Comparison of ENCODE assay signal across 8 mouse cellular contexts in genomic region chr5:23385136-23385535, GRCm38 (mm10). TPM values are rescaled to one million over a fixed set of nuclear protein-coding genes. Genes with fewer than 3 reads are reported as not detected.
DNase-seq lines count a peak whose midpoint lies in the region; ATAC-seq and TF ChIP-seq lines count a peak whose summit lies in the region.
"Had no signal": no experiment of that assay in that cellular context is flagged by ENCODE, and none has a peak within 500 bp of the region (broad histone marks: within the 10 kb centered on the region; RNA-seq: fewer than 3 reads in every experiment).

No protein-coding gene starts in this region.

- H3K4me3 ChIP-seq in liver, adult 2 months (ENCODE audit: insufficient read depth, low read depth, low read length): no peak overlapping the region
- no peak overlapping the region for H3K4me3 ChIP-seq in liver, embryonic 12.5 days
- H3K4me3 ChIP-seq in stomach, postnatal 0 days (ENCODE audit: low read depth, low read length): no peak overlapping the region

- H3K9me3 ChIP-seq in liver, embryonic 12.5 days (replicated peaks): no peaks in the 10 kb centered on the region
- no peaks in the 10 kb centered on the region for H3K9me3 ChIP-seq in stomach, postnatal 0 days (ENCODE audit: control insufficient read depth, low read length)

- H3K4me2 ChIP-seq in liver, embryonic 12.5 days: no peak overlapping the region
- no peak overlapping the region for H3K4me2 ChIP-seq in stomach, postnatal 0 days (replicated peaks; ENCODE audit: low read depth)

- TF ChIP-seq EP300 in stomach, postnatal 0 days (optimal IDR thresholded peaks at IDR 0.05): no peak

- TF ChIP-seq CTCF in liver, adult 2 months (IDR thresholded peaks at IDR 0.05; ENCODE audit: low read depth, low read length): peak; percentile 38
- TF ChIP-seq CTCF in stomach, postnatal 0 days (IDR thresholded peaks at IDR 0.05; ENCODE audit: low read depth): peak; percentile 65

- H3K36me3 ChIP-seq in liver, adult 2 months (ENCODE audit: control insufficient read depth, insufficient read depth, low read length): no peaks in the 10 kb centered on the region
- H3K36me3 ChIP-seq in liver, embryonic 12.5 days: no peaks in the 10 kb centered on the region
- no peaks in the 10 kb centered on the region for H3K36me3 ChIP-seq in stomach, postnatal 0 days (ENCODE audit: control insufficient read depth, insufficient read depth, low read length)

- H3K27me3 ChIP-seq in liver, adult 2 months (ENCODE audit: control insufficient read depth, insufficient read depth, low read length): no peaks in the 10 kb centered on the region
- H3K27me3 ChIP-seq in liver, embryonic 12.5 days (replicated peaks): peaks cover 8% of the 10 kb centered on the region; the same call in 1 of the 2 replicates
- H3K27me3 ChIP-seq in stomach, postnatal 0 days (ENCODE audit: control insufficient read depth, insufficient read depth, low read length): no peaks in the 10 kb centered on the region

- no peaks in the 10 kb centered on the region for H3K79me2 ChIP-seq in liver, adult 2 months (ENCODE audit: control insufficient read depth, insufficient read depth, low read length)

- H3K4me1 ChIP-seq in liver, adult 2 months (ENCODE audit: control insufficient read depth, insufficient read depth, low read length): no peaks in the 10 kb centered on the region; the same call in 1 of the 2 replicates
- H3K4me1 ChIP-seq in liver, embryonic 12.5 days: peaks cover 14% of the 10 kb centered on the region
- H3K4me1 ChIP-seq in stomach, postnatal 0 days (replicated peaks; ENCODE audit: control insufficient read depth, insufficient read depth): peaks cover 2% of the 10 kb centered on the region; the same call in 1 of the 2 replicates

- WGBS in liver, adult 2 months: 74% methylated on average over 1 of the region's 1 CpGs
- WGBS in liver, embryonic 12.5 days (ENCODE audit: insufficient replicate concordance): 76% methylated on average over 1 of the region's 1 CpGs
- 73% methylated on average over 1 of the region's 1 CpGs for WGBS in stomach, postnatal 0 days

- no peak for DNase-seq in liver, adult 2 months (ENCODE audit: extremely low read depth, low read depth, low spot score)
- DNase-seq in MN1 (ENCODE audit: low spot score): peak; percentile 18
- DNase-seq in induced T-regulatory cell, adult 2 months (ENCODE audit: low read depth): peak; percentile 71
- no peak for DNase-seq in stomach, postnatal 0 days (ENCODE audit: low spot score)
- no peak for DNase-seq in cerebellum, adult 8-10 months
- DNase-seq: adrenal gland, postnatal 25 days had no signal

- TF ChIP-seq POLR2A in liver, adult 2 months (IDR thresholded peaks at IDR 0.05; ENCODE audit: extremely low read depth, insufficient read depth, low read length): no peak

- H3K27ac ChIP-seq in liver, adult 2 months (replicated peaks; ENCODE audit: insufficient read depth, low read depth, low read length): no peak overlapping the region
- no peak overlapping the region for H3K27ac ChIP-seq in liver, embryonic 12.5 days
- no peak overlapping the region for H3K27ac ChIP-seq in stomach, postnatal 0 days (replicated peaks)

- H3K9ac ChIP-seq in liver, adult 2 months (ENCODE audit: low read depth, low read length): no peak overlapping the region
- H3K9ac ChIP-seq in liver, embryonic 12.5 days: no peak overlapping the region
- H3K9ac ChIP-seq in stomach, postnatal 0 days (ENCODE audit: low read length): no peak overlapping the region

- ATAC-seq in liver, embryonic 12.5 days: no peak
- no peak for ATAC-seq in stomach, postnatal 0 days (ENCODE audit: low FRiP score, low TSS enrichment)
- ATAC-seq in megakaryocyte progenitor cell, adult 5-6 weeks (replicated peaks; ENCODE audit: poor library complexity): no peak

RNA-seq across cellular contexts. Expression of gene Kmt2e, which starts 49.1 kb away (rescaled TPM):
- total RNA-seq in liver, adult 2 months (2014; rRNA removed): 19.1 and 23.2 TPM in 2 replicates
- 5.5 and 8.1 TPM in 2 replicates for polyA plus RNA-seq in liver, adult 2 months (2012; rRNA removed)
- 45.1 and 45.4 TPM in 2 replicates for polyA plus RNA-seq in liver, embryonic 12.5 days (2016; fragmentation: Nextera tagmentation; extraction: Ambion mirVana)
- 51.9 and 54.8 TPM in 2 replicates for polyA plus RNA-seq in stomach, postnatal 0 days (2015; fragmentation: Nextera tagmentation; extraction: Ambion mirVana)
- total RNA-seq in megakaryocyte progenitor cell, adult 5-6 weeks (2015): 122 and 127 TPM in 2 replicates
- total RNA-seq in megakaryocyte progenitor cell, adult 5-6 weeks (2017): 50.1 and 60.1 TPM in 2 replicates

Comparison
In these comparisons a context has a peak if more than half of its experiments do, and no peak if none do; other contexts are left out.
1. DNase-seq: peak in MN1 (single experiment) and induced T-regulatory cell, adult 2 months (single experiment); none in liver, adult 2 months (single experiment), stomach, postnatal 0 days (single experiment) and cerebellum, adult 8-10 months (single experiment).